Mouse (Mus musculus) hindbrain, postnatal 0 days (tissue): ENCODE measurements around the gene Ubl4a. TPM values are rescaled to one million over a fixed set of nuclear protein-coding genes. Genes with fewer than 3 reads are reported as not detected.

Source experiments
- ATAC-seq: fragments of 200-750 bp; cut with Nextera tagmentation; 2 replicates; pipeline ENCODE4 v1.8.0; 2017; ENCODE audit warnings: mild to moderate bottlenecking, moderate TSS enrichment, moderate library complexity
- DNase-seq: peaks from one replicate; pipeline ENCODE4 v3.0.0-alpha.2; 2015; ENCODE audit warnings: low spot score
- H3K27ac ChIP-seq: fragments of 300-500 bp; sonication (generic); 2 replicates; pipeline ENCODE4 v1.5.1; 2014; ENCODE audit warnings: mild to moderate bottlenecking
- H3K27me3 ChIP-seq: fragments of 300-500 bp; sonication (generic); 2 replicates; pipeline ENCODE4 v1.6.1; 2014; ENCODE audit warnings: low read length, mixed read lengths; ENCODE audit not compliant: insufficient read depth
- H3K36me3 ChIP-seq: fragments of 300-500 bp; sonication (generic); 2 replicates; pipeline ENCODE4 v1.6.1; 2014; ENCODE audit warnings: low read length, mixed read lengths; ENCODE audit not compliant: insufficient read depth
- H3K4me1 ChIP-seq: fragments of 300-500 bp; sonication (generic); 2 replicates; pipeline ENCODE4 v1.6.1; 2014; ENCODE audit warnings: antibody characterized with exemption, low read length, mixed read lengths; ENCODE audit not compliant: insufficient read depth
- H3K4me2 ChIP-seq: fragments of 300-500 bp; sonication (generic); 2 replicates; pipeline ENCODE4 v1.6.1; 2014; ENCODE audit warnings: low read depth, mild to moderate bottlenecking, low read length, moderate library complexity, mixed read lengths
- H3K4me3 ChIP-seq: fragments of 300-500 bp; sonication (generic); 2 replicates; pipeline ENCODE4 v1.5.1; 2014; ENCODE audit warnings: low read length
- H3K9ac ChIP-seq: fragments of 300-500 bp; sonication (generic); replicated peaks from 2 replicates; pipeline ENCODE4 v1.6.1; 2014; ENCODE audit warnings: mild to moderate bottlenecking, low read length, moderate library complexity, mixed read lengths
- H3K9me3 ChIP-seq: fragments of 300-500 bp; sonication (generic); 2 replicates; pipeline ENCODE4 v1.6.1; 2016; ENCODE audit warnings: low read length, mixed read lengths
- CTCF ChIP-seq: IDR thresholded peaks from 2 replicates; pipeline ENCODE4 v1.5.1; 2016; ENCODE audit warnings: antibody characterized with exemption, control low read depth, low read depth
- WGBS: fragments of 180-500 bp; shearing (Covaris S2); extraction: QIAGEN DNeasy Blood & Tissue Kit; methylation state at CpG from one replicate; pipeline ENCODE4 v1.1.7; 2014; 5-methylcytosine and 5-hydroxymethylcytosine counted together
- microRNA-seq, 2 experiments: library from miRNA; unstranded; fragments of <30 nt; microRNA quantifications; one replicate each; pipeline ENCODE4; 2016
- polyA plus RNA-seq: library from polyadenylated mRNA; unstranded; fragments of >200 nt; fragmentation: Nextera tagmentation; extraction: Ambion mirVana; gene quantifications from 2 replicates; pipeline ENCODE4 v1.2.1, GENCODE M21; 2015
- total RNA-seq: library from RNA; depleted of rRNA; stranded (reverse); fragments of >200 nt; gene quantifications from 2 replicates; pipeline ENCODE4 v1.2.3, GENCODE M21; 2014; rRNA removed

The Ubl4a gene
- total and polyA plus RNA-seq, 2 experiments from 2014 or later, result 51.8 to 71.8 TPM

- no peak for TF ChIP-seq CTCF
- H3K27ac ChIP-seq, result peak overlapping the region; percentile 86; the same call in 1 of the 2 replicates
These were observed 42.7 kb downstream of the Ubl4a start for GRCm38 (mm10) chrX:74330166-74330930.

GRCm38 (mm10) chrX:74329215-74329671 lies 43.8 kb downstream of the Ubl4a start:
- no peaks in the 10 kb centered on the region for H3K36me3 ChIP-seq
- TF ChIP-seq CTCF, result no peak
- H3K4me3 ChIP-seq, result peak overlapping the region; percentile 43
- peak overlapping the region; percentile 64 for H3K4me2 ChIP-seq
- H3K27ac ChIP-seq, result peak overlapping the region; percentile 86
- no peaks in the 10 kb centered on the region for H3K9me3 ChIP-seq
- no peaks in the 10 kb centered on the region for H3K27me3 ChIP-seq
- peak overlapping the region; percentile 51 for H3K9ac ChIP-seq
- peak; percentile 13 for DNase-seq
- 33% methylated on average over 10 of the region's 10 CpGs for WGBS
- H3K4me1 ChIP-seq, result peaks cover 10% of the 10 kb centered on the region; the same call in 1 of the 2 replicates
- ATAC-seq, result peak; percentile 75; the same call in 1 of the 2 replicates

More at GRCm38 (mm10) chrX:74330166-74330930, 42.7 kb downstream of the Ubl4a start:
- Histone ChIP-seq H3K4me3 (peak overlapping the region; percentile 43), H3K27me3 (no peaks in the 10 kb centered on the region), H3K36me3 (no peaks in the 10 kb centered on the region), H3K9me3 (no peaks in the 10 kb centered on the region), H3K4me1 (peaks cover 10% of the 10 kb centered on the region; the same call in 1 of the 2 replicates), H3K9ac (peak overlapping the region; percentile 51), H3K4me2 (peak overlapping the region; percentile 64)
- DNase-seq, result peak; percentile 13
- no peak for ATAC-seq
- 24% methylated on average over 2 of the region's 2 CpGs for WGBS

GRCm38 (mm10) chrX:74328725-74329161 lies 44.3 kb downstream of the Ubl4a start, which contains the start of gene Plxna3:
TSS of gene Plxna3 (plus strand) at chrX:74329066.
- H3K9ac ChIP-seq, result peak within 1 kb of the TSS; percentile 51
- no peaks in the 10 kb centered on the region for H3K9me3 ChIP-seq
- H3K4me3 ChIP-seq, result peak within 1 kb of the TSS; percentile 43
- H3K27ac ChIP-seq, result peak within 1 kb of the TSS; percentile 86
- H3K4me1 ChIP-seq, result peaks cover 10% of the 10 kb centered on the region; the same call in 1 of the 2 replicates
- peak within 1 kb of the TSS; percentile 64 for H3K4me2 ChIP-seq
- ATAC-seq (peak; percentile 94), DNase-seq (peak; percentile 76)
- TF ChIP-seq CTCF, result no peak
- H3K36me3 ChIP-seq, result no peaks in the 10 kb centered on the region
- 35% methylated on average over 29 of the region's 30 CpGs for WGBS
- no peaks in the 10 kb centered on the region for H3K27me3 ChIP-seq

Small RNAs within 50 kb of the gene (microRNA-seq; reads per million reads assigned to microRNA genes)
- gene Mir7092, result 0.53 to 0.72 reads per million in 2 experiments

Other genes starting within 250 kb of the Ubl4a start
- gene Opn1mw, start 245.8 kb downstream of the Ubl4a start, total RNA-seq, result not detected in 2 replicates
- gene Opn1mw, start 245.8 kb downstream of the Ubl4a start, polyA plus RNA-seq, result 0.14 TPM in 1 of 2 replicates, not detected in the other
- gene Mecp2, start 237.9 kb downstream of the Ubl4a start, total RNA-seq, result 48.9 and 62.0 TPM in 2 replicates
- 12.2 and 12.5 TPM in 2 replicates for gene Mecp2, start 237.9 kb downstream of the Ubl4a start, polyA plus RNA-seq
- not detected in 2 replicates for gene Tex28, start 205.4 kb downstream of the Ubl4a start, total RNA-seq
- not detected in 2 replicates for gene Tex28, start 205.4 kb downstream of the Ubl4a start, polyA plus RNA-seq
- gene Tktl1, start 196.0 kb downstream of the Ubl4a start, total RNA-seq, result not detected in 2 replicates
- gene Tktl1, start 196.0 kb downstream of the Ubl4a start, polyA plus RNA-seq, result 0.06 and 0.09 TPM in 2 replicates
- gene Flna, start 123.4 kb downstream of the Ubl4a start, total RNA-seq, result 276 and 324 TPM in 2 replicates
- 57.2 and 58.6 TPM in 2 replicates for gene Flna, start 123.4 kb downstream of the Ubl4a start, polyA plus RNA-seq
- gene Emd, start 118.5 kb downstream of the Ubl4a start, total RNA-seq, result 55.4 and 66.3 TPM in 2 replicates
- gene Emd, start 118.5 kb downstream of the Ubl4a start, polyA plus RNA-seq, result 15.6 and 18.2 TPM in 2 replicates
- gene Rpl10, start 102.4 kb downstream of the Ubl4a start, total RNA-seq, result 1,531 and 1,618 TPM in 2 replicates
- gene Rpl10, start 102.4 kb downstream of the Ubl4a start, polyA plus RNA-seq, result 375 and 384 TPM in 2 replicates
- 51.5 and 81.2 TPM in 2 replicates for gene Taz, start 91.3 kb downstream of the Ubl4a start, total RNA-seq
- gene Taz, start 91.3 kb downstream of the Ubl4a start, polyA plus RNA-seq, result 66.0 and 79.0 TPM in 2 replicates
- 3.5 and 3.6 TPM in 2 replicates for gene Dnase1l1, start 90.9 kb downstream of the Ubl4a start, total RNA-seq
- 4.1 and 4.3 TPM in 2 replicates for gene Dnase1l1, start 90.9 kb downstream of the Ubl4a start, polyA plus RNA-seq
- gene Atp6ap1, start 76.1 kb downstream of the Ubl4a start, total RNA-seq, result 295 and 308 TPM in 2 replicates
- 301 and 317 TPM in 2 replicates for gene Atp6ap1, start 76.1 kb downstream of the Ubl4a start, polyA plus RNA-seq
- gene Gdi1, start 68.2 kb downstream of the Ubl4a start, total RNA-seq, result 365 and 429 TPM in 2 replicates
- gene Gdi1, start 68.2 kb downstream of the Ubl4a start, polyA plus RNA-seq, result 795 and 814 TPM in 2 replicates
- gene Fam50a, start 60.2 kb downstream of the Ubl4a start, total RNA-seq, result 6.4 and 9.7 TPM in 2 replicates
- 57.0 and 58.4 TPM in 2 replicates for gene Fam50a, start 60.2 kb downstream of the Ubl4a start, polyA plus RNA-seq
- gene Plxna3, start 44.2 kb downstream of the Ubl4a start, total RNA-seq, result 124 and 149 TPM in 2 replicates
- gene Plxna3, start 44.2 kb downstream of the Ubl4a start, polyA plus RNA-seq, result 17.9 and 20.1 TPM in 2 replicates
- 34.2 and 56.9 TPM in 2 replicates for gene Lage3, start 19.6 kb downstream of the Ubl4a start, total RNA-seq
- gene Lage3, start 19.6 kb downstream of the Ubl4a start, polyA plus RNA-seq, result 76.4 and 78.1 TPM in 2 replicates
- gene Slc10a3, start 131 bp upstream of the Ubl4a start, total RNA-seq, result 4.5 and 5.9 TPM in 2 replicates
- 5.6 and 6.3 TPM in 2 replicates for gene Slc10a3, start 131 bp upstream of the Ubl4a start, polyA plus RNA-seq
- 30.4 and 39.9 TPM in 2 replicates for gene Fam3a, start 20.1 kb upstream of the Ubl4a start, total RNA-seq
- gene Fam3a, start 20.1 kb upstream of the Ubl4a start, polyA plus RNA-seq, result 31.1 and 34.0 TPM in 2 replicates
- gene Ikbkg, start 20.1 kb upstream of the Ubl4a start, total RNA-seq, result 23.8 and 25.4 TPM in 2 replicates
- gene Ikbkg, start 20.1 kb upstream of the Ubl4a start, polyA plus RNA-seq, result 12.1 and 13.8 TPM in 2 replicates
- 49.5 and 50.3 TPM in 2 replicates for gene G6pdx, start 56.0 kb upstream of the Ubl4a start, total RNA-seq
- 39.1 and 42.6 TPM in 2 replicates for gene G6pdx, start 56.0 kb upstream of the Ubl4a start, polyA plus RNA-seq
- not detected in 2 replicates for gene Gm6880, start 108.2 kb upstream of the Ubl4a start, total RNA-seq
- gene Gm6880, start 108.2 kb upstream of the Ubl4a start, polyA plus RNA-seq, result 0.33 TPM in 1 of 2 replicates, not detected in the other
- not detected in 2 replicates for gene Olfr1326-ps1, start 201.7 kb upstream of the Ubl4a start, total RNA-seq
- not detected in 2 replicates for gene Olfr1326-ps1, start 201.7 kb upstream of the Ubl4a start, polyA plus RNA-seq
- gene Olfr1325, start 219.5 kb upstream of the Ubl4a start, total RNA-seq, result not detected in 2 replicates
- gene Olfr1325, start 219.5 kb upstream of the Ubl4a start, polyA plus RNA-seq, result not detected in 2 replicates